Mouse (Mus musculus) erythroblast, adult 5-6 weeks (primary cell): ENCODE measurements around the gene Dhx8. TPM values are rescaled to one million over a fixed set of nuclear protein-coding genes. Genes with fewer than 3 reads are reported as not detected.

Experiments
- ATAC-seq: replicated peaks from 2 replicates; pipeline ENCODE4 v1.8.0; 2016; ENCODE audit warnings: moderate number of reproducible peaks, mild to moderate bottlenecking, moderate TSS enrichment, inconsistent platforms; ENCODE audit not compliant: poor library complexity, low FRiP score, severe bottlenecking
- total RNA-seq, 2 experiments: library from RNA; stranded (forward) in 1 of 2; stranded (reverse) in 1 of 2; fragments of 150-400 nt in 1 of 2; fragments of 200-764, 138-1000 nt in 1 of 2; gene quantifications; 2 replicates each; pipeline versions ENCODE4 v1.2.3 to v1.2.4; 2015 to 2017; ENCODE audit warnings: low replicate concordance in 2 of 2

Dhx8 gene
- total RNA-seq, 2 experiments from 2014 or later = 32.9 to 47.7 TPM

GRCm38 (mm10) chr11:101729308-101729707 lies 3.4 kb upstream of the Dhx8 start:
- no peak for ATAC-seq

DNA sequence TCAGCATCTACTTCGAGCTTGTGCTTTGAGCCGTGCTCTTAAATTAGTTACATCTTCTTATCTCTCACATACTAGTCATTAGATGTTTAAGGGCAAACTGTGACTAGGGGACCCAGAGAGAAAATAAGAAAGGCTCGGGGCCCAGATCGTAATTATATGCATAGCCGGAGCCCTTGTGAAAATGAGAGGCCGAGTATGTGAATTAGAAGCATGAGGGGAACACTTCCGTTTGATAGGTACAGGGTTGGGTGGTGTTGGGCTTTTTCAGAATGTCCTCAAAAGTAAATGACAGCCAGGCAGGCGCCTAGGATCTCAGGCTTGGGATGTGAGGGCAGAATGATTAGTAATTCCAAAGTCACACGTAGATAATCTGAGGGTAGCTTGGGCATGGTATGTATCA lies 877 bp downstream of the Dhx8 start:
- ATAC-seq = no peak; the same call in none of the 2 replicates

DNA sequence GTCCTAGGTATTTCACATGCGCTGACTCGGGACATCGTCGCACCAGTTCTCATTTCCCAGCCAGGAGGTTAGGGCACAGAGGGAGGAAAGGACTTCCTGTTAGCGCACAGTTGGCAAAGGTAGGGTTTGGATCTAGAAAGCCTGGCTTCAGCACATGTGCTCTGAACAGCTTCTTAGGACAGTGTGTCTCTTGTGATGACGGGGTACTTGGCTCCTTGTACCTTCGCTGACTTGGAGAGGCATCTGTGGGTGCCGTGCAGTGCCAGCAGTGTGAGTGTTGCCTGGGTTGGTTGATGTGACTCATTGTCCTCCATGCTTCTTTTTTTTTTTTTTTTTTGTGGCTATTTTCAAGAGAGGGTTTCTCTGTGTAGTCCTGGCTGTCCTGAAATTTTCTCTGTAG lies 23.9 kb downstream of the Dhx8 start:
- ATAC-seq = no peak

GRCm38 (mm10) chr11:101757366-101757765 lies 24.6 kb downstream of the Dhx8 start:
- no peak for ATAC-seq

DNA sequence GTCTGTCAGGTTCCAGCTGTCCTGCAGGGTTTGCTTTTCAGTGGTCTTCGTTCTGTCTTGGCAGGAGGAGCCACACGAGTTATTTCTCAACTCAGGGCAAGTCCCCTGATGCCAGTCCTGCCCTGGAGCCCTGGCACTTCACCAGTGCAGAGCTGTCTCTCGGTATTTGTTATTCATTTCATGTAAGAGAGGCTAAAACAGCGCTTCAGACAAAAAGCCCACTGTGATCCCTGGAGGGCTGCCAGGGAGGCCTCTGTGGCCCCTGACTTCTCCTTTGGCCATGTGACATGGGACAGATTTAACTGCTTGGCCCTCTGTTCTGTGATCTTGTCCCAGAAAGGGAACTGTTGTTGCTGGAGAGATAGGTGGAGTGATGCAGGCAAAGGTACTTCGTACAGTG lies 25.7 kb downstream of the Dhx8 start:
- no peak for ATAC-seq

DNA sequence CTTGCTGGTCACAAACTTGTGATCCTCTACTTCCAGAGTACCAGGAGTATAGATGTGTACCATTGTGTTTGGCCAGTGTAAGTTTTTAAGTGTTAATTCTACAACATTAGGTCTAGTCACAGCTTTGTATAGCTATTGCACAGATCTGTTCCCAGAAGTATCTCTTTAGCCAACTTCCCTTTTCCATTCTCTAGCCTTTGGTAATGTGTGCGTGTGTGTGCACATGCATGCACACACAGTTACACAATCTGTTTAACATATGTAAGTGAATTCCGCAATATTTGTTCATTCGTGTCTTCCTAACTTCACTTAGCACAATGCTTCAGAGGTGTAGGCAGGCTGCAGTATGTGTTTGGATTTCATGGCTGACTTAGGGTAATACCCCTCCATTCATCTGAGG lies 26.8 kb downstream of the Dhx8 start:
- no peak for ATAC-seq

DNA sequence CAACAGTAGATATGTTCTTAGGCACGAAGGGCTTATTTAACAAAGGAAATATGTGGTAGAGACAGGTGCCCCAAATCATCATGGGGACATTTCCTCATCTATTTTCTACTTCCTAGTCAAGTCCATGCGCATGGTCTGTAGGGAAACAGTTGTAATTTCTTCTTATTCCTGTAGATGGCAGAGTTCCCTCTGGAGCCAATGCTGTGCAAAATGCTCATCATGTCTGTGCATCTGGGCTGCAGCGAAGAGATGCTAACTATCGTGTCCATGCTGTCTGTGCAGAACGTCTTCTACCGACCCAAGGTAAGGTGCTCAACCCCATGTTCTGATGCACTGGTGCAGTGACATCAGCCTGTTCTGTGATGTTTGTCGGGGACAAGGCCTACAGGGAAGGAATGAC lies 31.0 kb downstream of the Dhx8 start:
- peak; percentile 69 for ATAC-seq

- ATAC-seq = no peak
Measured at GRCm38 (mm10) chr11:101764546-101764945, 31.8 kb downstream of the Dhx8 start.

DNA sequence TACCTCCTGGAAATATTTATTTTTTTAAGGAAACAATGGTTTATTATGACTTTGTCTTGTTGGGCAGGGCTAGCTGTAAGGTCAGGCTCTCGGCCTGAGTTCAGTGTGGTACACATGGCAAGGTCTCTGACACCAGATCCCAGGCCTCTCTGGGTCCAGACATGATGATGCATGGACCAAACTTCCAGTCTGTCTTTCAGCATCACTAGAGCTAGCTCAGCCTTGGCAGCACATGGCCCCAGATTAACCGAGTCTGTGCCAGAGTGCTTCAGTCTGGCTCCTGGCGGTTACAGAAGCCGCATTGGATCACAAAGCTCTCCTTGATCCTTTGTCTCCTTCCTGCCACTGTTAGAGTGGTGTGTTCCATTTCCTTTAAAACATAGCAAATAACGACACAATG lies 34.6 kb downstream of the Dhx8 start:
- ATAC-seq = no peak

- ATAC-seq = no peak
Measured at GRCm38 (mm10) chr11:101768721-101769120, 36.0 kb downstream of the Dhx8 start.

DNA sequence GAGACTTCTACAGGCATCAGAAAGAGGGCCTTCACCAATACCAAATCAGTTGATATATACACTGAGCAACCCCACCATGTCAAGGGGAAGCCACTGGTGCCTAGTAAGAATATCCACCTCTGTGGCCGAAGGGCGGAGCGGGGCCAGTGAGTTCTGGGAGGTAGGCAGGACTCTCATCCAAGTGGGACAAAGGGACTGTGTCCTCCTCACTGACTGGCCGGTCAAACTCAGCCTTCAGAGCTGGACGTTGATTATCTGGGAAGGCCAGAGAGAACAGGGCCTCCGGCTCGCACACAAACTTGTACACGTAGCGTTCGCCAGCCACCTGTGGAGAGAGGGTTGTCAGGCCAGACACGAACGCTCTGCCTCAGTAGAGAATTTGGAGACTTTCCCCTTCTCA lies 37.5 kb downstream of the Dhx8 start:
- ATAC-seq = no peak

GRCm38 (mm10) chr11:101772027-101772426 lies 39.3 kb downstream of the Dhx8 start:
- no peak for ATAC-seq

GRCm38 (mm10) chr11:101772449-101772848 lies 39.7 kb downstream of the Dhx8 start:
- ATAC-seq = no peak

DNA sequence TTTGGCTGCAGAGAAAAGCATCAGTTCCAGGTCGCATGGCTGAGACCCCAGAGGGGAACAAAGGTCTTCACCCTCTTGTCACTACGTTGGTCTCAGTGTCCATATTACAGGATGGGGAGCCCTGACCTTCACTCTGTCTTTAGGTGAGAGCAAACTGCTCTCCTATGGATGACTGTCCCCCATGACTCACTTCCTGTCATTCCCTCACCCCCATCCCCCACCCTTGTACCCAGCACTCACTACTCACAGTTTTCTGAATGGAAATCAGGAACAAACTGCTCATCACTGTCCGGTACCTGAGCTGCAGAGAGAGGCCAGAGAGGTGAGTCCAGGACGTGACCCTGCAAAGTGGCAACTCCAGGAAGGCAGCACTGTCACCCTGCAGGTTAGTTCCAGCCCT lies 44.1 kb downstream of the Dhx8 start:
- ATAC-seq = no peak

DNA sequence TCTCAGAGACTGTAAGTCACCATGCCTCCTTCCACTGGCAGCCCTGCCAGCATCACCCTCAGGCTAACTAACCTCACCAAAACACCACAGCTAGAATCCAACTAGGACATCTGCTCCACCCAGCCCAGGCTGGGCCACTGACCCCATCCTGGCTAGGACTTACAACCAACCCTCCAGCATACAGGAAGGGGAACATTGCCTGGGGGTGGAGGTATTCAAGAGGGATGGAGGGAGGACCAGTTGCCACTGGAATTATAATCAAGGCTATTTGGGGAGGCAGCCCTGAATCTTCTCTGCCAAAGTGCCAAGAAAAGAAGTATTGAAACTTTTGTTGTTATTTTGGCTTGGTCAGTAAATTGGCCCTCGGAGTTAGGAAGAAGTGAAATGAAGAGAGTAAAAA lies 50.4 kb downstream of the Dhx8 start:
- ATAC-seq = no peak

DNA sequence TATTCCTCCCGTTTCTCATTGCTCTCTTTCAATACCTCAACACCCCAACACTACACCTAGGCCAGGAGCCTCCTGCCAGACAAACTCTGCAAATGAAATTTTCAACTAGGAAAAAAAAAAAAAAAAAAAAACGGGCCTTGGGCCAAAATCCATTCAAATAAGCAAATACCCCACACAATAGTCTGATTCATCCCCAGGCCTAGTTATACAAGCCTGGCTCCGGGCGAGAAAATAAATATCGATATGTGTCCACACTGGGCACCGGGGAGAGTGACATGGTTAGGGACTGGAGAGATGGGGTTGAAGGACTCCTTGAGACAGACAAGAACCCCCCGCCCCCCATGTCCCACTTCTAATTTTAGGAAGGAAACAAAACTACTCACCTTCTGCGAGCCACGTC lies 50.9 kb downstream of the Dhx8 start:
- no peak for ATAC-seq

GRCm38 (mm10) chr11:101784072-101784471 lies 51.4 kb downstream of the Dhx8 start:
- ATAC-seq = no peak

DNA sequence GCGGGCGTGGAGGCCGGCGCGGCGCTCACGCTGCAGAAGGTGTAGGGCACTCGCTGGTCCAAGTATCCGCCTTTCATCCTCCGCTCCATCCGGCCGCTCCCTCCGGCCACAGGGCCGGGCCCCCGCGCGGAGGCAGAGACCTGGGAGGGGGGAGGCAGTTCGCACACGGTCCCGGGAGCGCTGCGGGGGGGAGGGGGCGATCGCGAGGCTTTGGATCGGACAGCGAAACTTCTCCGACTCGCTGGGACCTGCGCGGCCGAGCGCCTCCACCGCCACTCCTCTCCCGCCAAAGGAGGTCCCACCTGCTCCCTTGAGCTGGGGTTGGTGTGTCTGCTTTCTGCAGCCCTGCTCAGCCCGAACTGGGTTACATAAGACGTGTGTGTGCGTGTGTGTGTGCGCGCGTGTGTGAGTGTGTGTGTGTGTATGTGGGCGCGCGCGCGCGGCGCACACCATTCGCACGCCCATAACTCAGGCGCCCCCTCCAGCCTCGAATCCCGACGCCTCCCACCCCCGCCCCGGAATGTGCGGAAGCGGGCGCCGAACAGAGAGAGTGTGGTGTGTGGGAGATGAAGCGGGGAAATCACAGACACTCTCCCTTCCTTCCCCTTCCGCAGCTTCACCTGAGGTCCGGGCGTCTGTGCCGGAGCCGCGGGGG lies 51.9 kb downstream of the Dhx8 start:
- no peak for ATAC-seq

GRCm38 (mm10) chr11:101785143-101785851 lies 52.6 kb downstream of the Dhx8 start, which contains the start of gene Etv4:
Gene Etv4, minus strand, starts transcription at chr11:101785371.
- ATAC-seq = no peak

DNA sequence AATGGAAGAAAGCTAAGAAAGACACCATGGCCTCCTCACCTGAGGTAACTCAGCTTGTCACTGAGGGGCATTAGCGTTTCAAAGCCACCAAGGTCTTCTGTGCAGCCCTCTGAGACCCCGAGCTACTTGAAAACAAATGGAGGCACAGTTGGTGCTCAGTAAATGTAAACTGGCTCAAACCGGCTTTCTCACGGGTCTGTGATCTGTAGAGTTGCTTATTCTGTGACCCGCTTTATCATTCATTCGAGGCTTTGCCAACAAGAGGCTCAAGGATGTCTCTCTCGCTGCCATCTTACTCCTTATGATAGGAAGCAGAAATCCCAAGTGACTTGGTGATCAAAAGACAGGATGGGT lies 53.1 kb downstream of the Dhx8 start:
- no peak for ATAC-seq

GRCm38 (mm10) chr11:101786651-101787050 lies 53.9 kb downstream of the Dhx8 start:
- no peak for ATAC-seq

DNA sequence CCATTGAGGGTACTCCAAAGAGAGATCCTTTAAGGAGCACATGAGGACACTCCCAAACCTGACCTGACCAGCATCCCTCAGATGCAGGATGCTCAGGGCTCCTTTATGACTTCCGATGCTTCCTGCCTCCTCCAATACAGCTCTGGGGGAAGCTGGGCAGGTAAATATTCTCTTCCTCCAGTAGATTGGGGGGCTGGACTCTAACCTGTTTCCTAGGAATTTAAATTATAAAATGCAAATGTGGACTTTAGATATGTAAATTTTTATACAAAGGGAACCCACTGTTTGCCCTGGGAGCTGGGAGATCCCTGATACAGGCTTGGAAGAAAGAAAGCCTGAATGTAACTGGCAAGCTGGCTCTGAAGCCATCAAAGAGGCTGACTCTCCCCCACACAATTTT lies 54.7 kb downstream of the Dhx8 start:
- no peak for ATAC-seq
